Mouse (Mus musculus): ENCODE measurements around the gene Rps3a1. TPM values are rescaled to one million over a fixed set of nuclear protein-coding genes. Genes with fewer than 3 reads are reported as not detected.
A peak's percentile ranks its signal among the peaks of the same experiment; 100 is the strongest.

Gene Rps3a1
- polyA plus RNA-seq, 1 experiment from 2014 or later: 721 TPM

GRCm38 (mm10) chr3:86093213-86093845, 49.2 kb downstream of the Rps3a1 start:
- no peaks in the 10 kb centered on the region; the same call in 1 of the 2 replicates for H3K27me3 ChIP-seq (ENCODE audit: control insufficient read depth, insufficient read depth, low read length)
- DNase-seq (peak; percentile 79), ATAC-seq (ENCODE audit: low FRiP score, low TSS enrichment) (peak; percentile 86)
- peak overlapping the region; percentile 15; the same call in 1 of the 2 replicates for H3K4me2 ChIP-seq (ENCODE audit: low read length)
- peaks cover 17% of the 10 kb centered on the region for H3K4me1 ChIP-seq (ENCODE audit: control insufficient read depth, insufficient read depth, low read length)
- peak overlapping the region; percentile 81 for H3K27ac ChIP-seq (replicated peaks; ENCODE audit: low read depth, low read length)
- 0 out of 2 replicates have a peak overlapping the region, but pooled peaks have one; percentile 10 for H3K9ac ChIP-seq (replicated peaks; ENCODE audit: low read length)
- H3K4me3 ChIP-seq (replicated peaks; ENCODE audit: low read depth, low read length): no peak overlapping the region
- no peaks in the 10 kb centered on the region for H3K9me3 ChIP-seq (ENCODE audit: control insufficient read depth, low read length)
- H3K36me3 ChIP-seq (ENCODE audit: control insufficient read depth, insufficient read depth, low read length): no peaks in the 10 kb centered on the region
- 19% methylated on average over 6 of the region's 6 CpGs for WGBS

Other genes with a start within 250 kb of the Rps3a1 start
- 13.2 and 14.4 TPM in 2 replicates for gene Sh3d19, start 171.6 kb downstream of the Rps3a1 start, polyA plus RNA-seq (2014; fragmentation: Nextera tagmentation; extraction: Ambion mirVana)
- gene Prss48, start 140.2 kb downstream of the Rps3a1 start, polyA plus RNA-seq (2014; fragmentation: Nextera tagmentation; extraction: Ambion mirVana): not detected in 2 replicates
- 9.3 and 10.2 TPM in 2 replicates for gene Lrba, start 82.0 kb upstream of the Rps3a1 start, polyA plus RNA-seq (2014; fragmentation: Nextera tagmentation; extraction: Ambion mirVana)